Mouse (Mus musculus) brain, adult 10 weeks (tissue): ENCODE results near the gene Snrpc. TPM values are rescaled to one million over a fixed set of nuclear protein-coding genes. Genes with fewer than 3 reads are reported as not detected.

Experiments used
- polyA plus RNA-seq: library from polyadenylated mRNA; stranded (reverse); fragments of 350-450 nt; fragmentation: Illumina TruSeq; extraction: RNeasy Lipid Tissue Mini Kit (QIAGEN cat#74804); gene quantifications from one replicate; pipeline ENCODE4 v1.2.3, GENCODE M21; 2015; ENCODE audit warnings: low read depth, low replicate concordance

Snrpc gene
- 111 TPM for polyA plus RNA-seq

GRCm38 (mm10) chr17:27837850-27838249 is at the start of gene Snrpc:
Gene Snrpc, plus strand, starts transcription at chr17:27838150.

DNA sequence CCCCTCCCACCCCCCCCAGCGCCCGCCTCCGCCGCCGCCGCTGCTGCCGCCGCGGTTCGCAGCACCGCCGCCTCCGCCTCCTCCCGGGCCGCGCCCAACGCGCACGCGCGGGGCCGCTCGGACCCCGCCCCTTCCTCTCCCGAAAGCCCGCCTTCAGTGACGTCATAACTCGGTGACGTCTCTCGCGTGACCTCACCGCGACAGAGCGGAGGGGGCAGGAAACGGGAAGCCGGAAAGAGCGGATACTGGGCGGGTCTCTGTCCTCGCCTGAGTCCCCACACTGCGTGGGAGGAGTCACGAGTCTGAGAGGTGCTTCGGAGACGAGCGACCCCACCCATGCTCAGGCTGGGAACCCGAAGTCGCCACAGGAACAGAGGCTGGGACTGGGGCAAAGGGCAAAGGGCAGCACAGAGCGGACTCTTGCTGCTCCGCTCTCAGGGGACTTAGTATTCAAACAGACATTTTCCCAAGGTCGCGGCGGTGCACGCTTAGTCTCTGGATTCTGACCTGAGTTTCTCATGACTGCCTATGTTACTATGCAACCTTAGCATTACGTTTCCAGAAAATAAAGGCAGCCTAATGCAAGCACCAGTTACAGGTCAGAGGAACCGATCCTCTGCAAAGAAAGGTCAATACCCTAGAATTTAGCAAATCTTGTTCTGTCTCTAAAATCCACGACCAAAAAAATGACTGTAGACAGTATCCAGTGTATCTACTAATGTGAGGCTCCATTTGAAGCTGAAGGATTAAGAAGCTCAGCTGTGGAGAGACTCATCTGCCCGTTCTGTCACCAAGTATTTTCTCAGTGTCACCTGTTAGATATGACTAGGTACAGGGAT is 17.2 kb upstream of the Snrpc start, which contains the start of gene D17Wsu92e:
TSS of gene D17Wsu92e (minus strand) at position 81 of the 839 bp plus-strand sequence.

DNA sequence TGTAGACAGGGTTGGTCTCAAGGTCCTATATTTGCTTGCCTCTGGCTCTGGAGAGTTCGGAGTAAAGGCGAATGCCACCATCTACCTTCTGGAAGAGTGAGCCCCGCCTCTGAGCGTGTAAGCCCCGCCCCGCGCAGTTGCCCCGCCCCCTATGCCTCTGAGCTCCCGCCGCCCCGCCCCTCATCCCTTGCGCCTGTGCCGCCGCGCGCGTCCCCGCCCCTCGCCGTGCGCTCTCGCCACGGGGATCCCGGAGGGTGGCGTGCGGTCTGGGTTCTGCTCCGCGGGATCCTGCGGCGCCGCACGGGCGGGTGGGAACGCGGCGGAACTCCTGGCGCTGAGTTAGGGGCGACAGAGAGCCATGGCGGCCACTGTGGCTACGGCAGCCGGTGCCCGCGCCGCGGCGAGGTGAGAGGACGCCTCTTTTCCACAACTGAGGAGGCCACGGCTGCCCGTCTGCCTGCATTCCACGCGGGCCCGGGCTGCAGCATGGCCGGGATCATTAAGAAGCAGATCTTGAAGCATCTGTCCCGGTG is 18.4 kb downstream of the Snrpc start, which contains the start of gene Uhrf1bp1:
TSS of gene Uhrf1bp1 (plus strand) at position 177 of the 533 bp plus-strand sequence.

Other genes starting within 250 kb of the Snrpc start
- 405 TPM for gene Nudt3, start 214.7 kb upstream of the Snrpc start, polyA plus RNA-seq
- gene RPS10-NUDT3, start 202.9 kb upstream of the Snrpc start, polyA plus RNA-seq: not detected
- 1,074 TPM for gene Rps10, start 201.5 kb upstream of the Snrpc start, polyA plus RNA-seq
- gene Pacsin1, start 182.6 kb upstream of the Snrpc start, polyA plus RNA-seq: 247 TPM
- gene Spdef, start 109.2 kb upstream of the Snrpc start, polyA plus RNA-seq: 0.48 TPM
- 165 TPM for gene D17Wsu92e, start 17.5 kb upstream of the Snrpc start, polyA plus RNA-seq
- gene Uhrf1bp1, start 18.3 kb downstream of the Snrpc start, polyA plus RNA-seq: 7.2 TPM
- 23.7 TPM for gene Anks1, start 71.2 kb downstream of the Snrpc start, polyA plus RNA-seq
- gene Taf11, start 71.7 kb downstream of the Snrpc start, polyA plus RNA-seq: 62.3 TPM
- 0.89 TPM for gene Tcp11, start 242.5 kb downstream of the Snrpc start, polyA plus RNA-seq